Mouse (Mus musculus) kidney, embryonic 16.5 days (tissue): ENCODE results near the gene Adcy4. TPM values are rescaled to one million over a fixed set of nuclear protein-coding genes. Genes with fewer than 3 reads are reported as not detected.

Source experiments
- ATAC-seq: fragments of 200-750 bp; cut with Nextera tagmentation; 2 replicates; pipeline ENCODE4 v1.8.0; 2017; ENCODE audit warnings: moderate TSS enrichment; ENCODE audit not compliant: low FRiP score, low TSS enrichment
- H3K27ac ChIP-seq: fragments of 300-500 bp; sonication (generic); 2 replicates; pipeline ENCODE4 v1.5.1; 2014; ENCODE audit warnings: low read length
- H3K27me3 ChIP-seq: fragments of 300-500 bp; sonication (generic); 2 replicates; pipeline ENCODE4 v1.6.1; 2014; ENCODE audit warnings: low read length, control low read depth, mixed read lengths; ENCODE audit not compliant: insufficient read depth
- H3K36me3 ChIP-seq: fragments of 300-500 bp; sonication (generic); 2 replicates; pipeline ENCODE4 v1.6.1; 2014; ENCODE audit warnings: low read length, control low read depth, mixed read lengths; ENCODE audit not compliant: insufficient read depth
- H3K4me1 ChIP-seq: fragments of 300-500 bp; sonication (generic); 2 replicates; pipeline ENCODE4 v1.6.1; 2014; ENCODE audit warnings: low read length, control low read depth, mixed read lengths; ENCODE audit not compliant: insufficient read depth
- H3K4me2 ChIP-seq: fragments of 300-500 bp; sonication (generic); replicated peaks from 2 replicates; pipeline ENCODE4 v1.6.1; 2014; ENCODE audit warnings: low read depth, low read length
- H3K4me3 ChIP-seq: fragments of 300-500 bp; sonication (generic); 2 replicates; pipeline ENCODE4 v1.5.1; 2014; ENCODE audit warnings: mild to moderate bottlenecking, low read length
- H3K9ac ChIP-seq: fragments of 300-500 bp; sonication (generic); replicated peaks from 2 replicates; pipeline ENCODE4 v1.6.1; 2014; ENCODE audit warnings: low read length
- H3K9me3 ChIP-seq: fragments of 300-500 bp; sonication (generic); 2 replicates; pipeline ENCODE4 v1.6.1; 2016; ENCODE audit warnings: low read length, control low read depth
- WGBS: fragments of 180-500 bp; shearing (Covaris S2); extraction: QIAGEN DNeasy Blood & Tissue Kit; methylation state at CpG from one replicate; pipeline ENCODE4 v1.1.7; 2014; 5-methylcytosine and 5-hydroxymethylcytosine counted together
- polyA plus RNA-seq: library from polyadenylated mRNA; unstranded; fragments of >200 nt; fragmentation: Nextera tagmentation; extraction: Ambion mirVana; gene quantifications from 2 replicates; pipeline ENCODE4 v1.2.1, GENCODE M21; 2015

Adcy4 gene
- polyA plus RNA-seq, 1 experiment from 2014 or later: 19.7 TPM

DNA sequence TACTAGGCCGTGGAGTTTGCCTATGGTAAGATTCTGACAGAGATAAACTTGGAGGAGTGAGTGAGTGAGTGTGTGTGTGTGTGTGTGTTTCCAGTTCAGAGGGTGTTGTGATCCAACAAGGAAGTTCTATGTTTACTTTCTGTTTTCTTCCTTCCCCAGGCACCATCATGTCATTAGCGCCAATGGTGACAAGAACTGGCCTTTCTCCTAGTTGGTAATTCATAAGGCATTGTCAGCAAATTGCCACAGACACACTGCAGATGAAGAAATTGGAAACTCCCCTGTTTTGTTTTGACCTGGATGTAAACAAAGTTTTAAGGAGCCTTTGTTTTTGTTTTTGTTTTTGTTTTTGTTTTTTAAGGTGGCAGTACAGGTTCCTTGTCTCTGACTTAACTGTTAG, 9.6 kb upstream of the Adcy4 start:
- H3K27ac ChIP-seq: no peak overlapping the region
- H3K9me3 ChIP-seq: no peaks in the 10 kb centered on the region
- H3K4me2 ChIP-seq: no peak overlapping the region
- H3K9ac ChIP-seq: no peak overlapping the region
- no peaks in the 10 kb centered on the region for H3K36me3 ChIP-seq
- WGBS: 69% methylated on average over 2 of the region's 2 CpGs
- H3K4me3 ChIP-seq: no peak overlapping the region
- no peaks in the 10 kb centered on the region for H3K27me3 ChIP-seq
- peaks cover 2% of the 10 kb centered on the region for H3K4me1 ChIP-seq
- no peak for ATAC-seq

DNA sequence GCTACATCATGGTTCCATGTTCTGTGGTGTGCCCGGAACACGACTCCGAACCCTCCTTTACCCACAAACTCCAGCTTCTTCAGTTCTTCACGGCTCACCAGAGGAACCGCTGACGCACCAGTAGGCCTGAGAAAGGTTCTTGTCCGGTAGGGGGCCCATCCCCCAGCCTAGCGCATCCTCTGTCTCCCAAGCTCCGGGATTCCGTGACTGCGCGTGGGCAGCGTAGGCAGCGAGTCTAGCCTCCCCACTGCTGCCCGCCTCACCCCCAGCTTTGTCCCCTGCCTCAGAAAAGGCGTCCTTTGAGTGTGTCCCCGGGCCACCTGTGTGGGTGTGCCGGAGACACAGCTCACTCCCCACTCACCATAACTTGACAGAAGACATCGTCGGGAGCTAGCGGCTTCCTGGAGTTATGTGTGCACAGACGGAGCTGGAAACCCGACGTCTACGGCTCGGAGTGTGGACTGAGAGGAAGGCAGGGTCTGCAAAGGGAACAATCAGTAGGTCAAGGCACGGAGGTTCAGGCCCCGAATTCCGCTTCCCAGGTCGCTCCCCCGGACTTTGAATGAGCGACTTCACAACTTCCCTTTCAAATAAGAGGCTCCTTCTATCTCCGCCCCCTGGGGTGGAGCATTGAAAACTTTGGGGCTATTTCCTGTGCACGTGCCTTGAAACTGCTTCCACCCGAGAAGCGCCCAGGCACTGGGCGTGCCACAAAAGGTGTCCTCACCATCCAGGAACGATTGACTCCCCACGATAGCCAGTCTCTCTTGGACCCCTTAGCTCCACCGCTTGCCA, 4.6 kb upstream of the Adcy4 start, which contains the start of gene Ripk3:
TSS of gene Ripk3 (minus strand) at position 610 of the 795 bp plus-strand sequence.
- ATAC-seq: peak; percentile 16
- peak within 1 kb of the TSS; percentile 64 for H3K9ac ChIP-seq

DNA sequence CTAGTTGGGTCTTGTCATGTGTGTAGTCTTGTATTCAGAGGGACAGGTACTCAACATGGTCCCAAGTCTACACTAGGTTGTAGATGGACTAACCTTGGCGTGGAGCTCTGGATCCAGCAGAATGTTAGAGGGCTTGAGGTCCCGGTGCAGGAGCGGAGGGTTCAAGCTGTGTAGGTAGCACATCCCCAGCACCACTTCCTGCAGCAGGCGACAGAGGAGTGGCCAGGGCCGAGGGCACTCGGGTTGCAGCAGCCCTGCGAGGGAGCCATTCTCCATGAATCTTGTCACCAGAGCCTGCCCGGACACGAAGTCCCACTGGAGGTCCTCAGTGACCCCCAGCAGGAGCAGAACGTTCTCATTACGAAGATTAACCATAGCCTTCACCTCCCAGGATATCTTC, 3.8 kb upstream of the Adcy4 start:
- Histone ChIP-seq H3K36me3 (no peaks in the 10 kb centered on the region), H3K27me3 (peaks cover under 1% of the 10 kb centered on the region; the same call in 1 of the 2 replicates), H3K9ac (no peak overlapping the region), H3K4me3 (peak overlapping the region; percentile 54), H3K4me2 (peak overlapping the region; percentile 88), H3K4me1 (peaks cover 13% of the 10 kb centered on the region), H3K27ac (no peak overlapping the region), H3K9me3 (no peaks in the 10 kb centered on the region)
- ATAC-seq: no peak
- WGBS: 34% methylated on average over 11 of the region's 11 CpGs

More for the DNA sequence above, 4.6 kb upstream of the Adcy4 start, which contains the start of gene Ripk3:
- Histone ChIP-seq H3K27me3 (no peaks in the 10 kb centered on the region), H3K4me2 (peak within 1 kb of the TSS; percentile 88), H3K9me3 (no peaks in the 10 kb centered on the region), H3K36me3 (no peaks in the 10 kb centered on the region), H3K4me1 (peaks cover 12% of the 10 kb centered on the region), H3K27ac (no peak within 1 kb of the TSS), H3K4me3 (peak within 1 kb of the TSS; percentile 54)
- WGBS: 4% methylated on average over 40 of the region's 40 CpGs

DNA sequence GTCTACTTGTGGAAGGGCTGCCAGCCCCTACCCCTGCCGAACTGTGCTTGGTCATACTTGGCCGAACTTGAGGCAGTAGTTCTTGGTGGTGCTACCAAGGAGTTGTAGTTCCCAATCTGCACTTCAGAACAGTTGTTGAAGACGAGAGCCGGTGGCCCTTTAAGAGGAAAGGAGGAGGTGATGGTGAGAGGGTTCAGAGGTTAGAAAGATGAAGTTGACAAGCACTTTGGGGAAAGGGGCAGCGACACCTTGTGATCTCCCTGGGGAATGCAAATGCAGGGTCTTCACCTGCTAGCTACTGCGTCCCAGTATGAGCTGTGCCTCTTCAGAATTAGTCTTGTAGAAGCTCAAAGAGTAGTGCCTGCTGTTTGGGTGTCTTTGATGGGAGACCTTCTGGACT, 1.3 kb upstream of the Adcy4 start:
- H3K9ac ChIP-seq: no peak overlapping the region
- H3K36me3 ChIP-seq: no peaks in the 10 kb centered on the region
- no peak overlapping the region for H3K4me3 ChIP-seq
- WGBS: 34% methylated on average over 6 of the region's 6 CpGs
- no peak overlapping the region for H3K27ac ChIP-seq
- peaks cover 26% of the 10 kb centered on the region for H3K4me1 ChIP-seq
- no peak overlapping the region for H3K4me2 ChIP-seq
- ATAC-seq: no peak
- no peaks in the 10 kb centered on the region for H3K9me3 ChIP-seq
- peaks cover 12% of the 10 kb centered on the region for H3K27me3 ChIP-seq

DNA sequence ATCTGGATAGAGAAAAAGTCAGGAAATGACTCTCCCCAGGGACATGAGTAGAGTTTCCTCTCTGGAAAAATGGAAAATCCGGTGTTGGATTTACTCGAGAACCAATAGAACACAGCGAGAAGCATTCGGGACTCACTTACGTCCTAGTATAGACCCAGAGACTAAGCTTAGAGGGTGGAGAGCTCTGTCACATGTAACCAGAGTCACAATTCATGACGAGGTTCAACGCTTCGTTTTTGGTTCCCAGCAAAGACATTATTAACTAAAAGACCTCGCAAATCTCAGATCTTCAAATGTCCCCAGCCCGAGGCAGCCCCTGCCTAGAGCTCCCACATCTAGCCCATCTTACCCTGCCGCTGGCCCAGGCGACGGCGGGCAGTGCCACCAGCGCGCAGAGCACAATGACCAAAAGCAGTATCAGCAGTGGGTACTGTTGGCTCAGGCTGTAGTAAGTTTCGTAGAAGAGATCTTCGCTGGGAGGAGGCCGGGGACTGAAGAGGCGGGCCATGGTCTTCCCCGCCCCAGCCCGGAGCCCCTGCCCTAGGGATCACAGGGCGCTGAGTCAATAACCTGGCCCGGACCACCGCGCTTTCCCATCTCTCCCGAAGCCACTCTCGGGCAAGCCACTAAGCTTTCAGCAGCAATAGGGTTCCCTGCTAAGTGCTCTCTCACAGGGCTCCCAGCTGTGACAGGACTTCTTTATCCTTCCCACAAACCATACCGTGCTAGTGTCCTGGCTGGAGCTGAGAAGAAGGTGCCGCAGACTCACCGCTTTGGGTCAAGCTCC, 531 bp downstream of the Adcy4 start:
- Histone ChIP-seq H3K9ac (peak overlapping the region; percentile 62), H3K4me1 (peaks cover 23% of the 10 kb centered on the region), H3K4me3 (peak overlapping the region; percentile 51), H3K27me3 (peaks cover 12% of the 10 kb centered on the region), H3K4me2 (peak overlapping the region; percentile 63), H3K9me3 (no peaks in the 10 kb centered on the region), H3K27ac (peak overlapping the region; percentile 80), H3K36me3 (no peaks in the 10 kb centered on the region)
- 1% methylated on average over 31 of the region's 31 CpGs for WGBS
- ATAC-seq: peak; percentile 69

DNA sequence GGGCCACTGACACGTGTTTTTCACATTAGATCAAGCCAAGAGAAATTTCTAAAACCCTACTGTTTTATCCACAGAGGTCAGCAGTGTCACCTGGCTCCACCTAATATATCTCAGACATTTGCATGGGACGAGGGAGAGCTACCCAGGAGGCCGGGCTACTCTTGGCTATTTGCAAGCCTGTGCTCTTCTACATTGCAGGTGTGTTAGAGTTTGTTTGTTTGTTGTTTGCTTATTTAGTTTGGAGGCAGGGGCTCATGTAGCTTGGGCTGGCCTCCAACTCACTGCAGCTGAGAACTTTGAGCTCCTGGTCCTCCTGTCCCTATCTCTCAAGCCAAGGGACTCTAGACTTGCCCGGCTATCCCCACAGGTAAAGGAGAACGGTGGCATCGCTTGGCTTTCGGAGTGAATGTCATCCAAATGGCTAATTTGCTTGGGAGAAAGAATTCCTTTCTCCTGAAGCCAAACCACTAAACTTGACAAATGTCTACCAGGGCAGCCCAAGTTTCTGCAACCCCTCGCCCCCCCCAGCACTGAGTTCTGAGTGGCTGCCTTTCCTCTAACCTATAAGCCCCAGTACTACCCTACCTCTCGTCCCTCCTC, 1.4 kb downstream of the Adcy4 start:
- H3K27me3 ChIP-seq: peaks cover 12% of the 10 kb centered on the region
- no peaks in the 10 kb centered on the region for H3K36me3 ChIP-seq
- WGBS: 39% methylated on average over 9 of the region's 9 CpGs
- H3K9ac ChIP-seq: peak overlapping the region; percentile 50
- H3K4me1 ChIP-seq: peaks cover 14% of the 10 kb centered on the region
- no peak for ATAC-seq
- peak overlapping the region; percentile 80 for H3K27ac ChIP-seq
- H3K9me3 ChIP-seq: no peaks in the 10 kb centered on the region
- H3K4me3 ChIP-seq: peak overlapping the region; percentile 51
- H3K4me2 ChIP-seq: peak overlapping the region; percentile 63

DNA sequence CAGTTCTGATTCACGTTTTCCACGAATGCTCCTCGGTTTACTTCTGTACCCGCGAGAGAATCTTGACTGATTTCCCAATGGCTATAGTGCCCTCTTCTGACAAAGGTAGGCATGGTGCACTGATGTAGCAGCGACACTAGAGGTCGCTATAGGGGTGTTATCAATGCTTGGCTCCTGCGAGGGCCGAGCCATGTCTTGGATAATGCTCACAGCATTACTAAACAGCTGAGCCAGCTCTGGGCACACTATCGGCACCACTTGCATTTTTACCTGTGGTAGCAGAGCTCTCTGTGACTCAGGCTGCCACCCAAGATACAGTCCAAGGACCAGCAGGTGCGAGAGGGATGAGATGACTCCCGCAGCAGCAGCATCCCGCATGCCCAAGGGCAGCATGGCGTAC, 2.6 kb downstream of the Adcy4 start:
- peak overlapping the region; percentile 28 for H3K4me3 ChIP-seq
- ATAC-seq: peak; percentile 53; the same call in 1 of the 2 replicates
- H3K27me3 ChIP-seq: peaks cover 12% of the 10 kb centered on the region
- peaks cover 14% of the 10 kb centered on the region for H3K4me1 ChIP-seq
- no peaks in the 10 kb centered on the region for H3K36me3 ChIP-seq
- peak overlapping the region; percentile 41 for H3K4me2 ChIP-seq
- no peaks in the 10 kb centered on the region for H3K9me3 ChIP-seq
- H3K27ac ChIP-seq: no peak overlapping the region
- H3K9ac ChIP-seq: peak overlapping the region; percentile 40; the same call in 1 of the 2 replicates
- whole genome bisulfite sequencing: 13% methylated on average over 14 of the region's 14 CpGs

DNA sequence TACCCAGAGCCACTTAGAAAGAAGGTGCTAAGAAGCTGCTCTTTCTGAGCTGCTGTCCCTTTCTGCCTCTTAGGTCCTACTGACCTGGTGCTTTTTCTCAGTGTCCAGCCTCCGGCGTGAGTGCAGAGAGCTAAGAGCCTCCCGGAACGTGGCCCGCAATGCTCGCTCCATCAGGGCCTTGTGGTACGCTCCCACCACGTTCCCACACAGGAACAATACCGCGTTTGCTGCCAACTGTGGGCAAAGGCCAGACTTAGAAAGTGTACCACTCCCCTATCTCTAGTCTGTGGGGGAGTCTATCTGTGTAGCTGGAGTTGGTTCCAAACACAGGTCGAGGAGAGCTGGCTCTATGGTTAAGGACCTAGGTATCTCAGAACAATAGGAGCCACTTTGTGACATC, 3.2 kb downstream of the Adcy4 start:
- Histone ChIP-seq H3K4me1 (peaks cover 14% of the 10 kb centered on the region), H3K4me2 (no peak overlapping the region), H3K9ac (no peak overlapping the region), H3K36me3 (no peaks in the 10 kb centered on the region), H3K27me3 (peaks cover 12% of the 10 kb centered on the region), H3K4me3 (no peak overlapping the region), H3K27ac (no peak overlapping the region), H3K9me3 (no peaks in the 10 kb centered on the region)
- 78% methylated on average over 11 of the region's 11 CpGs for WGBS
- ATAC-seq: no peak

DNA sequence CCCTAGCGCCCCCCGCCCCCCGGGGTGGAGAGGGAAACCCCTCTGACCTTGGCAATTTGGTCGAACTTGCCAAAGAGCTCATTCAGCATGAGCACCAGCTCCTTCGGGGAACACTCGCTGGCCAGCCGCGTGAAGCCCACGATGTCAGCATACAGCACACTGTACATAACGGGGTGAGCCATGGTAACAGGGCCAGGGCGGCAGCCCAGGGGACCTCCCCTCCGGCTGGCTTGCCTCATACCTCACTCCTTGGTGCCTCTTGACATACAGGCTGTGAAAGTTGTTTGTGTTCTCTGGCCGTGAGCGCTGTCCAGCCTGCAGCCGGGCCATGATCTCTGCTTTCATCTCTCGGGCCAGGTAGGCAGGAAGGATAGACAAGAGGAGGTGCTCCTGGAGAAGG, 4.2 kb downstream of the Adcy4 start:
- peaks cover 12% of the 10 kb centered on the region for H3K27me3 ChIP-seq
- 59% methylated on average over 16 of the region's 16 CpGs for whole genome bisulfite sequencing
- no peak for ATAC-seq

More for the DNA sequence above, 4.2 kb downstream of the Adcy4 start:
- peaks cover 14% of the 10 kb centered on the region for H3K4me1 ChIP-seq
- no peak overlapping the region for H3K9ac ChIP-seq
- H3K27ac ChIP-seq: no peak overlapping the region
- H3K4me2 ChIP-seq: no peak overlapping the region
- H3K4me3 ChIP-seq: no peak overlapping the region
- no peaks in the 10 kb centered on the region for H3K36me3 ChIP-seq
- H3K9me3 ChIP-seq: no peaks in the 10 kb centered on the region
